Mouse (Mus musculus): Measurements from ENCODE around the gene Metrn. TPM values are rescaled to one million over a fixed set of nuclear protein-coding genes. Genes with fewer than 3 reads are reported as not detected.
A peak's percentile ranks its signal among the peaks of the same experiment; 100 is the strongest.

The Metrn gene
- polyA plus RNA-seq, 1 experiment from 2014 or later: 8.2 TPM

DNA sequence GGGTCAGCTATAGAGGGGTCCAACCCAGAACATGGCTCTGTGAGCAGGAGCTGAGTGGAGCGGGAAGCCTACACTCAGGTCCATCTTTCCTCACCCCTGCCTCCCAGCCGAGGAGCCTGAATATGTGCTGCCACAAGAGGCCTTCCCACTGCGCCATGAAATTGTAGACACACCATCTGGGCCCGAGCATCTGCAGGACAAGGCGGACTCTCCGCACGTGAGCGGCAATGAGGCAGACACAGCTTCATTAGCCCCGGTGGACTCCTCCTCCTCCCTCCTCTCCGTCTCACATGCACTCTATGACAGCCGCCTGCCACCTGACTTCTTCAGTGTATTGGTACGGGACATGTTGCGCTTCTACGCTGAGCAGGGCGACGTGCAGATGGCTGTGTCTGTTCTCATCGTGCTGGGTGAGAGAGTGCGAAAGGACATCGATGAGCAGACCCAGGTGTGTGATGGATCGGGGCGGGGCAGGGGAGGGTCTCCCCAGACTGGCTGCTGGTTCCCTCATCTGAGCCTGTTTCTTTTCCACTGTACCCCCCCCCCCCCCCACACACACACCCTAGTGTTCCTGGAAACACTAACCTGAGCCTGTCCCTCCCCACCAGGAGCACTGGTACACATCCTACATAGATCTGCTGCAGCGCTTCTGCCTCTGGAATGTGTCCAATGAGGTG, 30.7 kb upstream of the Metrn start:
- Histone ChIP-seq H3K9ac (ENCODE audit: low read depth, low read length) (peak overlapping the region; percentile 77; the same call in 1 of the 2 replicates), H3K27ac (ENCODE audit: low read depth, low read length) (no peak overlapping the region), H3K4me3 (ENCODE audit: low read length) (no peak overlapping the region), H3K36me3 (ENCODE audit: control insufficient read depth, insufficient read depth, low read length) (peaks cover 49% of the 10 kb centered on the region), H3K4me2 (replicated peaks; ENCODE audit: low read depth, low read length) (peak overlapping the region; percentile 77), H3K9me3 (ENCODE audit: control insufficient read depth, low read length) (no peaks in the 10 kb centered on the region), H3K4me1 (ENCODE audit: control insufficient read depth, insufficient read depth, low read length) (peaks cover 42% of the 10 kb centered on the region), H3K27me3 (ENCODE audit: control insufficient read depth, insufficient read depth, low read length) (no peaks in the 10 kb centered on the region)
- ATAC-seq (ENCODE audit: low FRiP score, low TSS enrichment): no peak
- WGBS: 94% methylated on average over 22 of the region's 22 CpGs

- Histone ChIP-seq H3K36me3 (ENCODE audit: control insufficient read depth, insufficient read depth, low read length) (peaks cover 49% of the 10 kb centered on the region), H3K27ac (ENCODE audit: low read depth, low read length) (no peak overlapping the region), H3K9me3 (ENCODE audit: control insufficient read depth, low read length) (no peaks in the 10 kb centered on the region), H3K27me3 (ENCODE audit: control insufficient read depth, insufficient read depth, low read length) (no peaks in the 10 kb centered on the region), H3K4me1 (ENCODE audit: control insufficient read depth, insufficient read depth, low read length) (peaks cover 42% of the 10 kb centered on the region), H3K4me3 (ENCODE audit: low read length) (no peak overlapping the region), H3K4me2 (replicated peaks; ENCODE audit: low read depth, low read length) (no peak overlapping the region), H3K9ac (ENCODE audit: low read depth, low read length) (no peak overlapping the region)
- 94% methylated on average over 13 of the region's 13 CpGs for WGBS
- no peak for ATAC-seq (ENCODE audit: low FRiP score, low TSS enrichment)
Measured at GRCm38 (mm10) chr17:25827011-25827410, 30.1 kb upstream of the Metrn start.

- no peaks in the 10 kb centered on the region for H3K27me3 ChIP-seq (ENCODE audit: control insufficient read depth, insufficient read depth, low read length)
- no peak overlapping the region for H3K27ac ChIP-seq (ENCODE audit: low read depth, low read length)
- H3K36me3 ChIP-seq (ENCODE audit: control insufficient read depth, insufficient read depth, low read length): peaks cover 43% of the 10 kb centered on the region
- H3K4me1 ChIP-seq (ENCODE audit: control insufficient read depth, insufficient read depth, low read length): peaks cover 33% of the 10 kb centered on the region
- WGBS: 96% methylated on average over 27 of the region's 27 CpGs
- no peaks in the 10 kb centered on the region for H3K9me3 ChIP-seq (ENCODE audit: control insufficient read depth, low read length)
- no peak overlapping the region for H3K4me2 ChIP-seq (replicated peaks; ENCODE audit: low read depth, low read length)
- H3K9ac ChIP-seq (ENCODE audit: low read depth, low read length): no peak overlapping the region
- ATAC-seq (ENCODE audit: low FRiP score, low TSS enrichment): no peak
- H3K4me3 ChIP-seq (ENCODE audit: low read length): no peak overlapping the region
Measured at GRCm38 (mm10) chr17:25825984-25826570, 29.1 kb upstream of the Metrn start.

GRCm38 (mm10) chr17:25825311-25825710, 28.4 kb upstream of the Metrn start:
- no peak overlapping the region for H3K9ac ChIP-seq (ENCODE audit: low read depth, low read length)
- no peak overlapping the region for H3K4me2 ChIP-seq (replicated peaks; ENCODE audit: low read depth, low read length)
- H3K4me3 ChIP-seq (ENCODE audit: low read length): no peak overlapping the region
- H3K27me3 ChIP-seq (ENCODE audit: control insufficient read depth, insufficient read depth, low read length): peaks cover 2% of the 10 kb centered on the region
- peaks cover 26% of the 10 kb centered on the region for H3K4me1 ChIP-seq (ENCODE audit: control insufficient read depth, insufficient read depth, low read length)
- 87% methylated on average over 6 of the region's 6 CpGs for WGBS
- no peak overlapping the region for H3K27ac ChIP-seq (ENCODE audit: low read depth, low read length)
- no peak for ATAC-seq (ENCODE audit: low FRiP score, low TSS enrichment)
- H3K36me3 ChIP-seq (ENCODE audit: control insufficient read depth, insufficient read depth, low read length): peaks cover 35% of the 10 kb centered on the region
- no peaks in the 10 kb centered on the region for H3K9me3 ChIP-seq (ENCODE audit: control insufficient read depth, low read length)

- peaks cover 21% of the 10 kb centered on the region for H3K4me1 ChIP-seq (ENCODE audit: control insufficient read depth, insufficient read depth, low read length)
- H3K27ac ChIP-seq (ENCODE audit: low read depth, low read length): no peak overlapping the region
- peak overlapping the region; percentile 98 for H3K4me2 ChIP-seq (replicated peaks; ENCODE audit: low read depth, low read length)
- H3K9ac ChIP-seq (ENCODE audit: low read depth, low read length): peak overlapping the region; percentile 76; the same call in 1 of the 2 replicates
- 72% methylated on average over 17 of the region's 17 CpGs for WGBS
- H3K36me3 ChIP-seq (ENCODE audit: control insufficient read depth, insufficient read depth, low read length): peaks cover 28% of the 10 kb centered on the region
- peaks cover 10% of the 10 kb centered on the region for H3K27me3 ChIP-seq (ENCODE audit: control insufficient read depth, insufficient read depth, low read length)
- H3K4me3 ChIP-seq (ENCODE audit: low read length): peak overlapping the region; percentile 79
- no peak for ATAC-seq (ENCODE audit: low FRiP score, low TSS enrichment)
- H3K9me3 ChIP-seq (ENCODE audit: control insufficient read depth, low read length): no peaks in the 10 kb centered on the region
Measured at GRCm38 (mm10) chr17:25824362-25825142, 27.6 kb upstream of the Metrn start.

DNA sequence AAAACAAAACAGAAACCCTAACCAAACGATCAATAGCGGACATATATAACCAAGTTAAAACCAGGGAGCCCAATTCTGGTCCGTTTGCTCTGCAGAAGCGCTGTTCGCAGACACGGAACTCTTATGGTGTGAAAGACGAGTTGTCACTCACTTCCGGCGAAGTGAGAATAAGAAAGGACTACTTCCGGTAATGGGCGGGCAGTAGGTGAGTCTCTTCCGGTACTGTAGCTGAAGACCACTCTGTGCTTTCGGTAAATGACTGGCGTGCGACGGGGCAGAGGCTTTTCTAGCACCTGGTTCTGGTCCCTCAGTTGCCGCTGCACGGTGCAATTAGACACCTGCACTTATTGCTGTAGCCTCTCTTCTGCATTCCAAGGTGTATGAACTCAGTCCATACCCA, 26.5 kb upstream of the Metrn start, which contains the start of gene Wdr24:
Gene Wdr24, plus strand, starts transcription at position 176 of the 400 bp plus-strand sequence.
- H3K9ac ChIP-seq (ENCODE audit: low read depth, low read length): peak within 1 kb of the TSS; percentile 76
- no peak within 1 kb of the TSS for H3K27ac ChIP-seq (ENCODE audit: low read depth, low read length)
- peaks cover 20% of the 10 kb centered on the region for H3K4me1 ChIP-seq (ENCODE audit: control insufficient read depth, insufficient read depth, low read length)
- H3K9me3 ChIP-seq (ENCODE audit: control insufficient read depth, low read length): no peaks in the 10 kb centered on the region
- H3K4me3 ChIP-seq (ENCODE audit: low read length): peak within 1 kb of the TSS; percentile 79
- H3K27me3 ChIP-seq (ENCODE audit: control insufficient read depth, insufficient read depth, low read length): peaks cover 21% of the 10 kb centered on the region
- H3K36me3 ChIP-seq (ENCODE audit: control insufficient read depth, insufficient read depth, low read length): peaks cover 27% of the 10 kb centered on the region
- ATAC-seq (ENCODE audit: low FRiP score, low TSS enrichment): peak; percentile 44; the same call in 1 of the 2 replicates
- under 1% methylated on average over 18 of the region's 18 CpGs for WGBS
- peak within 1 kb of the TSS; percentile 98 for H3K4me2 ChIP-seq (replicated peaks; ENCODE audit: low read depth, low read length)

- H3K9ac ChIP-seq (ENCODE audit: low read depth, low read length): no peak overlapping the region
- no peaks in the 10 kb centered on the region for H3K36me3 ChIP-seq (ENCODE audit: control insufficient read depth, insufficient read depth, low read length)
- 6% methylated on average over 46 of the region's 46 CpGs for WGBS
- no peak for ATAC-seq (ENCODE audit: low FRiP score, low TSS enrichment)
- H3K4me2 ChIP-seq (replicated peaks; ENCODE audit: low read depth, low read length): peak overlapping the region; percentile 32
- no peak overlapping the region for H3K27ac ChIP-seq (ENCODE audit: low read depth, low read length)
- no peaks in the 10 kb centered on the region for H3K9me3 ChIP-seq (ENCODE audit: control insufficient read depth, low read length)
- peak overlapping the region; percentile 9; the same call in 1 of the 2 replicates for H3K4me3 ChIP-seq (ENCODE audit: low read length)
- H3K27me3 ChIP-seq (ENCODE audit: control insufficient read depth, insufficient read depth, low read length): peaks cover 34% of the 10 kb centered on the region
- H3K4me1 ChIP-seq (ENCODE audit: control insufficient read depth, insufficient read depth, low read length): peaks cover 4% of the 10 kb centered on the region
Measured at GRCm38 (mm10) chr17:25818851-25819780, 22.2 kb upstream of the Metrn start.

- WGBS: 83% methylated on average over 11 of the region's 11 CpGs
- no peaks in the 10 kb centered on the region for H3K9me3 ChIP-seq (ENCODE audit: control insufficient read depth, low read length)
- no peak overlapping the region for H3K4me2 ChIP-seq (replicated peaks; ENCODE audit: low read depth, low read length)
- no peak overlapping the region for H3K4me3 ChIP-seq (ENCODE audit: low read length)
- H3K4me1 ChIP-seq (ENCODE audit: control insufficient read depth, insufficient read depth, low read length): 0 out of 2 replicates have a peak, but pooled peaks cover 3% of the 10 kb centered on the region
- no peak for ATAC-seq (ENCODE audit: low FRiP score, low TSS enrichment)
- no peak overlapping the region for H3K27ac ChIP-seq (ENCODE audit: low read depth, low read length)
- H3K9ac ChIP-seq (ENCODE audit: low read depth, low read length): no peak overlapping the region
- no peaks in the 10 kb centered on the region for H3K36me3 ChIP-seq (ENCODE audit: control insufficient read depth, insufficient read depth, low read length)
- H3K27me3 ChIP-seq (ENCODE audit: control insufficient read depth, insufficient read depth, low read length): peaks cover 34% of the 10 kb centered on the region
Measured at GRCm38 (mm10) chr17:25817662-25818061, 20.7 kb upstream of the Metrn start.
